Mouse (Mus musculus) liver, adult 2 months (tissue): ENCODE results near the gene Eef1akmt4. TPM values are rescaled to one million over a fixed set of nuclear protein-coding genes. Genes with fewer than 3 reads are reported as not detected.
A peak's percentile ranks its signal among the peaks of the same experiment; 100 is the strongest.

ENCODE experiments used
- DNase-seq: peaks from one replicate; pipeline ENCODE4 v3.0.0-alpha.2; 2011; ENCODE audit warnings: low read depth, low spot score; ENCODE audit errors: extremely low read depth
- H3K27ac ChIP-seq: fragments of 200-500 bp; replicated peaks from 2 replicates; pipeline ENCODE4 v1.5.1; 2012; ENCODE audit warnings: low read depth, mild to moderate bottlenecking, control low read depth, inconsistent platforms, low read length; ENCODE audit not compliant: insufficient read depth
- H3K27me3 ChIP-seq: fragments of 200-500 bp; 2 replicates; pipeline ENCODE4 v1.6.1; 2012; ENCODE audit warnings: mild to moderate bottlenecking, moderate library complexity, low read length, inconsistent platforms; ENCODE audit not compliant: control insufficient read depth, insufficient read depth
- H3K36me3 ChIP-seq: fragments of 200-500 bp; 2 replicates; pipeline ENCODE4 v1.6.1; 2012; ENCODE audit warnings: low read length, inconsistent platforms; ENCODE audit not compliant: control insufficient read depth, insufficient read depth
- H3K4me1 ChIP-seq: fragments of 200-500 bp; 2 replicates; pipeline ENCODE4 v1.6.1; 2011; ENCODE audit warnings: low read length; ENCODE audit not compliant: control insufficient read depth, insufficient read depth
- H3K4me3 ChIP-seq: fragments of 200-500 bp; 2 replicates; pipeline ENCODE4 v1.5.1; 2011; ENCODE audit warnings: low read depth, mild to moderate bottlenecking, control low read depth, low read length, moderate library complexity; ENCODE audit not compliant: insufficient read depth
- H3K79me2 ChIP-seq: fragments of 200-500 bp; 2 replicates; pipeline ENCODE4 v1.6.1; 2012; ENCODE audit warnings: inconsistent platforms, mild to moderate bottlenecking, low read length, moderate library complexity; ENCODE audit not compliant: control insufficient read depth, insufficient read depth
- H3K9ac ChIP-seq: fragments of 200-500 bp; 2 replicates; pipeline ENCODE4 v1.6.1; 2012; ENCODE audit warnings: low read depth, mild to moderate bottlenecking, control low read depth, inconsistent platforms, low read length
- CTCF ChIP-seq: fragments of 200-500 bp; IDR thresholded peaks from 2 replicates; pipeline ENCODE4 v1.5.1; 2011; ENCODE audit warnings: low read depth, low read length, control low read depth
- POLR2A ChIP-seq: fragments of 200-500 bp; IDR thresholded peaks from 2 replicates; pipeline ENCODE4 v1.6.1; 2011; ENCODE audit warnings: low read length, control low read depth; ENCODE audit not compliant: insufficient read depth; ENCODE audit errors: extremely low read depth
- WGBS: fragments of 180-500 bp; shearing (Covaris S2); methylation state at CpG from one replicate; pipeline ENCODE4 v1.1.7; 2018; 5-methylcytosine and 5-hydroxymethylcytosine counted together
- polyA plus RNA-seq: library from polyadenylated mRNA; depleted of rRNA; stranded (reverse); fragments of >200 nt; gene quantifications from 2 replicates; pipeline ENCODE4 v1.2.3, GENCODE M21; 2012; rRNA removed
- total RNA-seq: library from RNA; depleted of rRNA; stranded (reverse); fragments of >200 nt; gene quantifications from 2 replicates; pipeline ENCODE4 v1.2.3, GENCODE M21; 2014; rRNA removed

Eef1akmt4 gene
- total RNA-seq (13.4 and 16.6 TPM in 2 replicates), polyA plus RNA-seq (18.9 and 21.7 TPM in 2 replicates)

- peaks cover 3% of the 10 kb centered on the region; the same call in 1 of the 2 replicates for H3K4me1 ChIP-seq
- H3K79me2 ChIP-seq, result no peaks in the 10 kb centered on the region
- 2% methylated on average over 41 of the region's 41 CpGs for WGBS
- H3K9ac ChIP-seq, result peak within 1 kb of the TSS; percentile 87
- peak within 1 kb of the TSS; percentile 88 for H3K4me3 ChIP-seq
- no peaks in the 10 kb centered on the region for H3K36me3 ChIP-seq
- DNase-seq, result peak; percentile 93
- H3K27ac ChIP-seq, result peak within 1 kb of the TSS; percentile 53
- no peak for TF ChIP-seq CTCF
- peak; percentile 52; the same call in 1 of the 2 replicates for TF ChIP-seq POLR2A
- no peaks in the 10 kb centered on the region for H3K27me3 ChIP-seq
Measured at GRCm38 (mm10) chr16:20611357-20612227, at the start of gene Eef1akmt4, which contains the start of the genes Gm49333 and Alg3. Eef1akmt4 (plus strand) TSS chr16:20611593. Gm49333 (plus strand) TSS chr16:20611610. Alg3 (minus strand) TSS chr16:20611735.

GRCm38 (mm10) chr16:20565075-20565474 lies 46.3 kb upstream of the Eef1akmt4 start:
- Histone ChIP-seq H3K36me3 (peaks cover 17% of the 10 kb centered on the region), H3K9ac (no peak overlapping the region), H3K79me2 (no peaks in the 10 kb centered on the region), H3K27ac (no peak overlapping the region), H3K27me3 (no peaks in the 10 kb centered on the region), H3K4me1 (no peaks in the 10 kb centered on the region), H3K4me3 (no peak overlapping the region)
- no peak for TF ChIP-seq CTCF
- TF ChIP-seq POLR2A, result no peak
- no peak for DNase-seq
- 57% methylated on average over 1 of the region's 1 CpGs for WGBS

- Histone ChIP-seq H3K4me3 (no peak within 1 kb of the TSS; the same call in 1 of the 2 replicates), H3K4me1 (no peaks in the 10 kb centered on the region), H3K79me2 (no peaks in the 10 kb centered on the region), H3K9ac (no peak within 1 kb of the TSS), H3K27me3 (peaks cover 28% of the 10 kb centered on the region), H3K27ac (no peak within 1 kb of the TSS), H3K36me3 (no peaks in the 10 kb centered on the region)
- TF ChIP-seq POLR2A (no peak), CTCF (no peak)
- DNase-seq, result no peak
- WGBS, result 6% methylated on average over 24 of the region's 24 CpGs
Measured at GRCm38 (mm10) chr16:20589366-20589938, 21.9 kb upstream of the Eef1akmt4 start, which contains the start of gene Vwa5b2. Vwa5b2 (plus strand) TSS chr16:20589471.

GRCm38 (mm10) chr16:20589939-20590679 lies 21.3 kb upstream of the Eef1akmt4 start:
- Histone ChIP-seq H3K27ac (no peak overlapping the region), H3K4me3 (no peak overlapping the region; the same call in 1 of the 2 replicates), H3K79me2 (no peaks in the 10 kb centered on the region), H3K36me3 (no peaks in the 10 kb centered on the region), H3K9ac (no peak overlapping the region), H3K27me3 (peaks cover 30% of the 10 kb centered on the region), H3K4me1 (no peaks in the 10 kb centered on the region)
- no peak for DNase-seq
- TF ChIP-seq POLR2A (no peak), CTCF (no peak)
- WGBS, result 2% methylated on average over 39 of the region's 39 CpGs

GRCm38 (mm10) chr16:20590680-20591038 lies 20.7 kb upstream of the Eef1akmt4 start:
- no peak overlapping the region for H3K4me3 ChIP-seq
- 2% methylated on average over 17 of the region's 17 CpGs for whole genome bisulfite sequencing
- no peaks in the 10 kb centered on the region for H3K4me1 ChIP-seq
- H3K9ac ChIP-seq, result no peak overlapping the region
- H3K27ac ChIP-seq, result no peak overlapping the region
- no peak for DNase-seq
- H3K27me3 ChIP-seq, result peaks cover 30% of the 10 kb centered on the region
- H3K36me3 ChIP-seq, result no peaks in the 10 kb centered on the region
- H3K79me2 ChIP-seq, result no peaks in the 10 kb centered on the region
- TF ChIP-seq CTCF, result no peak
- no peak for TF ChIP-seq POLR2A
